Comparison of ENCODE assay signal across 8 mouse cellular contexts in the genomic region with DNA sequence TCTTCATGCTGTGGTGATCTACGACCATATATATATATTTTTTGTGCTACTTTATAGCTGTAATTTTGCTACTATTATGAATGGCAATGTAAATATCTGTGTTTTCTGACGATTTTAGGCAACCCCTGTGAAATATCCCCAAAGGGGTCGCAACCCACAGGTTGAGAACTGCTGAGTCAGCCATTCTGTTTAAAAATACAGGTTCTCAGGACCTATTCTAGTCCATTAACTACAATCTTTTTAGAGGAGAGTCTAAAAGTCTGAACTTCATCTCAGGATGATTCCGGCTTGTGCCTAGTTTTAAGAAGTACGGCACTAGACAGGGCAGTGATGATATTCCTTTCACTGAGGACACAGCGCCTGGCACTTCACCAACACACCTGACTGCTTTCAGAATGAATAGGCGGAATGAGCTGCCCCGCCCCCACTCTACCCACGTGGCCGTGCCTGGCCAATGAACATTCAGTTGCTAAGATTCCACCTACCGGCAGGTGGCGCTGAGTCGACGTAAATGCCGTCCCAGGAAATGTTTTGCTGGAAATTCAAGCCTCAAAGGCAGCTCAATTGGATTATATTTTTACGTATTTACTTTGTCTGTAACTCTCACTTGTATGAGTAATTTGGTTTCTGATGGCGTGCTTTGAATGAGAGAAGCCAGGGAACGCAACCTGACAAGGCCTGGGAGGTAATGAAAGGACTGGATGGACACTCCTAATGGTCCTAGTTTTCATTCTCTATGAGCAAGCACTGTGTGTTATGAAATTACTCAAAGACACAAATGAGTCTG. TPM values are rescaled to one million over a fixed set of nuclear protein-coding genes. Genes with fewer than 3 reads are reported as not detected.
DNase-seq lines count a peak whose midpoint lies in the region; ATAC-seq lines count a peak whose summit lies in the region.

No protein-coding gene starts in this region.

- peak; percentile 91 for DNase-seq in R1 (ENCODE audit: low read depth, low spot score)
- peak; percentile 96 to 99 for DNase-seq in cerebellum, postnatal 14 days
- peak; percentile 77 to 88 for DNase-seq in frontal cortex, postnatal 14 days (ENCODE audit: low spot score in 2 of 2)
- peak; percentile 87 to 98 for DNase-seq in layer of hippocampus, postnatal 25 days (ENCODE audit: extremely low spot score in 1 of 2, low spot score in 1 of 2)
- DNase-seq in lung, postnatal 14 days, result peak; percentile 97
- peak; percentile 89 for DNase-seq in ovary, postnatal 36 days (ENCODE audit: low spot score)
- peak; percentile 95 for DNase-seq in thymus, postnatal 14 days

- peak; percentile 85 for ATAC-seq in hindbrain, embryonic 13.5 days (ENCODE audit: low FRiP score)

- no peaks in the 10 kb centered on the region for H3K36me3 ChIP-seq in hindbrain, embryonic 13.5 days

- no peak overlapping the region; the same call in 1 of the 2 replicates for H3K27ac ChIP-seq in hindbrain, embryonic 13.5 days

- H3K9ac ChIP-seq in hindbrain, embryonic 13.5 days, result no peak overlapping the region

- no peaks in the 10 kb centered on the region for H3K9me3 ChIP-seq in hindbrain, embryonic 13.5 days

- no peaks in the 10 kb centered on the region for H3K27me3 ChIP-seq in hindbrain, embryonic 13.5 days

- H3K4me2 ChIP-seq in hindbrain, embryonic 13.5 days, result peak overlapping the region; percentile 41

- no peak overlapping the region for H3K4me3 ChIP-seq in hindbrain, embryonic 13.5 days

- WGBS in hindbrain, embryonic 13.5 days, result 17% methylated on average over 18 of the region's 18 CpGs

- H3K4me1 ChIP-seq in hindbrain, embryonic 13.5 days (replicated peaks), result peaks cover 15% of the 10 kb centered on the region; the same call in 1 of the 2 replicates

RNA-seq across cellular contexts. Expression of a gene that starts 16.0 kb away (rescaled TPM):
- 60.7 and 61.6 TPM in 2 replicates for polyA plus RNA-seq in hindbrain, embryonic 13.5 days (2015; fragmentation: Nextera tagmentation; extraction: Ambion mirVana)
- total RNA-seq in layer of hippocampus, postnatal 25 days (2021), result 10 to 100 TPM; 52.3 to 54.3 TPM

RNA-seq across cellular contexts. Expression of a gene that starts 37.4 kb away (rescaled TPM):
- polyA plus RNA-seq in hindbrain, embryonic 13.5 days (2015; fragmentation: Nextera tagmentation; extraction: Ambion mirVana), result 27.6 and 30.6 TPM in 2 replicates
- 10 to 100 TPM; 17.6 to 18.8 TPM for total RNA-seq in layer of hippocampus, postnatal 25 days (2021)
